Mouse (Mus musculus) myocyte (in vitro differentiated cells): ENCODE results near the gene Rtn4r.

Source experiments
- MYOG ChIP-seq, 3 experiments: IDR thresholded peaks; one replicate each; pipeline ENCODE4 v1.6.1; 2011; ENCODE audit warnings: control low read depth in 2 of 3, low read depth in 2 of 3, mild to moderate bottlenecking in 2 of 3; ENCODE audit not compliant: insufficient read length in 2 of 3, control insufficient read depth in 1 of 3, insufficient read depth in 1 of 3
- POLR2A ChIP-seq: IDR thresholded peaks from one replicate; pipeline ENCODE4 v1.6.1; 2011; ENCODE audit warnings: low read depth, mild to moderate bottlenecking, control low read depth, moderate library complexity; ENCODE audit not compliant: insufficient read length

- TF ChIP-seq MYOG (IDR thresholded peaks at IDR 0.05; ENCODE audit: control insufficient read depth in 1 of 3, insufficient read depth in 1 of 3, insufficient read length in 2 of 3, low read depth in 2 of 3): no peak
- TF ChIP-seq POLR2A: no peak
These were observed 2.8 kb upstream of the Rtn4r start for GRCm38 (mm10) chr16:18124626-18125025.
